Mouse (Mus musculus) liver, embryonic 14 days (tissue): Measurements from ENCODE around the gene Cilp2. TPM values are rescaled to one million over a fixed set of nuclear protein-coding genes. Genes with fewer than 3 reads are reported as not detected.

Experiments
- polyA plus RNA-seq: library from polyadenylated mRNA; depleted of rRNA; stranded (reverse); fragments of >200 nt; gene quantifications from 2 replicates; pipeline ENCODE4 v1.2.3, GENCODE M21; 2012; rRNA removed

Cilp2 gene
- 0.02 and 0.03 TPM in 2 replicates for polyA plus RNA-seq

DNA sequence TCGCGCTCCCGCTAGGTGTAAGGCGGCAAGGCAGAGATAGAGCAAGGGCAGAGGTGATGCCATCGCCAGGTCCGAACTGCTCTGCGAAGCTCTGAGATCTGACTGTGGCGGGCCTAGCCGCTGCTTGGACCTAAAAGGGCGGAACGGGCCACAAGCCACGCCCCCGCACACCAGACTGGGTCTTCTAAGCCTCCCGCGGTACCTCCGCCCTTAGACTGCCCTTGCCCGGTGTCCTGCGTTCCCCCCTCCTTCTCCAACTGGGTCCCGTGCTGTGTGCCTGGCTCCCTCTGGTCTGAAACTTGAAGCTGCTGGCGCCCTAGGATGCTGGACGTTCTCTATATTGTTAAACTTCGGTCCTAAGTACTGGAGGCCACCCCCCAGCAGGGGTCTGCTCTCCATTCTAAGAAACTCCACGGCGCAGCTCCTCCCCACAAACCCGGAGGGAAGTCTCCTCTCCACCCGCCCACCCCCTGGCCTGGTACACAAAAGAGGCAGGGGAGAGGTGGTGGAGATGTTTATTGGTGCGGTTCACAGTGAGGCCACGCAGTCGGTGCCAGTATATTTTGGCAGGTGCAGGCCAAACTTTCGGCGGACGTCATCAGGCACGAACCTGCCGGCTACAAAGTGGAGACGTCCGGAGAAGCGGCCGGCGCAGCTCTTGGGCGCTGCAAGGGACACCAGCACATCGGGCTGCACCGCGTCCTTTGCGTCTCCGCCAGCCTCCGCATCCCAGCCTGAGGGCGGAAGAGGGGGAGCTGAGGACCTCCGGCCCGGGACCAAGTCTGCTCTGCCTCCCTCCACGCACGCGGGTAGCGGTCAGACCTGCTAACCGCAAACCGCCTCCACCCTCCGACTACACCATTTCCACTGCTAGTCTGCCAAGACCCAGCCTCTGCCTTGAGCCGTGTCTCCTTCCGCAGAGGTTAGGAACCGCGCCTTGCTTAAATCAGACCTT lies at the start of gene Cilp2:
Cilp2 (minus strand) TSS at position 399 of the 955 bp plus-strand sequence.

DNA sequence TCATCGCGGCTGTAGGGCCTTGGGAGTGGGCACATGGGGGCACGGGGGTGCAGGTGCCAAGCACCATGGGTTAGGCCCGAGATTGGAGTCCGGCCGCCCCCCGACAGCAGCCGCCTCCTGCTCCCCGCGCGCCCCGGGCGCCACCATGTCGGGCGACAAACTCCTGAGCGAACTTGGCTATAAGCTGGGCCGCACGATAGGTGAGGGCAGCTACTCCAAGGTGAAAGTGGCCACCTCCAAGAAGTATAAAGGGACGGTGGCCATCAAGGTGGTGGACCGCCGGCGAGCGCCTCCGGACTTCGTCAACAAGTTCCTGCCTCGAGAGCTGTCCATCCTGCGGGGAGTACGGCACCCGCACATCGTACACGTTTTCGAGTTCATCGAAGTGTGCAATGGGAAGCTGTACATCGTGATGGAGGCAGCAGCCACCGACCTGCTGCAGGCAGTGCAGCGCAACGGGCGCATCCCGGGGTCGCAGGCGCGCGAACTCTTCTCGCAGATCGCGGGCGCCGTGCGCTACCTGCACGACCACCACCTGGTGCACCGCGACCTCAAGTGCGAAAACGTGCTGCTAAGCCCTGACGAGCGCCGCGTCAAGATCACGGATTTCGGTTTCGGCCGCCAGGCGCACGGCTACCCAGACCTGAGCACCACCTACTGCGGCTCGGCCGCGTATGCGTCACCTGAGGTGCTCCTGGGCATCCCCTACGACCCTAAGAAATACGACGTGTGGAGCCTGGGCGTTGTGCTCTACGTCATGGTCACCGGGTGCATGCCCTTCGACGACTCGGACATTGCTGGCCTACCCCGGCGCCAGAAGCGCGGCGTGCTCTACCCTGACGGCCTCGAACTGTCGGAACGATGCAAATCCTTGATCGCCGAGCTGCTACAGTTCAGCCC lies 14.9 kb upstream of the Cilp2 start, which contains the start of the genes Tssk6, Ndufa13 and Yjefn3:
Tssk6 (plus strand) TSS at position 22 of the 900 bp plus-strand sequence.
Ndufa13 (minus strand) TSS at position 396 of the 900 bp plus-strand sequence.
Yjefn3 (minus strand) TSS at position 550 of the 900 bp plus-strand sequence.

DNA sequence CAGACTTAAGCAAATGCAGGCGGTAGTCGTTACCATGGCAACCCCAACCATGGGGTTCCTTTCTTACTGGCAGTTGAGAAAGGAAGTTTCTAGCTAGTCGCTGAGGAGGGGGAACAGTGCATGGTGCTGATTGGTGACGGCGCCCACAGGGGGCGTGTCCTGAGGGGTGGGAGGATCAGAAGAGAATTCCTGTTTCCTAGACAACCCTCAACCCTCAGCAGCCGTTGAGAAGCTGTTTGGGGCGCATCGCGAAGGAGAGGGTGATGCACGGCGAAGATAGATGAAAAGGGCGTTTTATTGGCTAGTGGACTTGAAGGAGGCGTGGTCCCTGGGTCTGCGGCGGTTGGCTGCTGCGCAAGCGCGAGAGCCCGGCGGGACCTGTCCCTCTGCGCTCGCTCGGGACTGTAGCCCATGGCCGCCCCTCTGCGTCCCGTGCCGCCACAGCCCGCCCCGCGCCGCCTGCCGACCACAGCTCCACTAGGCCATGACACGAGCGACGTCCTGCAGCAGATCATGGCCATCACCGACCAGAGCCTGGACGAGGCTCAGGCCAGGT lies 55.1 kb downstream of the Cilp2 start, which contains the start of gene Pbx4:
Pbx4 (plus strand) TSS at position 194 of the 556 bp plus-strand sequence.

Other genes starting within 250 kb of the Cilp2 start
- gene Zfp964, start 233.2 kb downstream of the Cilp2 start, polyA plus RNA-seq: 0.27 and 0.35 TPM in 2 replicates
- gene Zfp869, start 177.0 kb downstream of the Cilp2 start, polyA plus RNA-seq: 5.8 and 6.5 TPM in 2 replicates
- gene Zfp963, start 137.7 kb downstream of the Cilp2 start, polyA plus RNA-seq: 1.7 and 1.8 TPM in 2 replicates
- 0.44 and 0.58 TPM in 2 replicates for gene Gm20422, start 112.8 kb downstream of the Cilp2 start, polyA plus RNA-seq
- gene Atp13a1, start 96.5 kb downstream of the Cilp2 start, polyA plus RNA-seq: 17.0 and 18.9 TPM in 2 replicates
- 6.2 and 7.1 TPM in 2 replicates for gene Zfp866, start 96.5 kb downstream of the Cilp2 start, polyA plus RNA-seq
- 5.0 and 6.7 TPM in 2 replicates for gene Gmip, start 79.0 kb downstream of the Cilp2 start, polyA plus RNA-seq
- gene Lpar2, start 65.3 kb downstream of the Cilp2 start, polyA plus RNA-seq: 0.29 and 0.47 TPM in 2 replicates
- 2.3 and 2.6 TPM in 2 replicates for gene Pbx4, start 55.2 kb downstream of the Cilp2 start, polyA plus RNA-seq
- 0.25 and 0.47 TPM in 2 replicates for gene Tssk6, start 14.5 kb upstream of the Cilp2 start, polyA plus RNA-seq
- 46.0 and 50.1 TPM in 2 replicates for gene Ndufa13, start 14.9 kb upstream of the Cilp2 start, polyA plus RNA-seq
- 0.27 and 0.41 TPM in 2 replicates for gene Yjefn3, start 15.0 kb upstream of the Cilp2 start, polyA plus RNA-seq
- 17.5 and 20.3 TPM in 2 replicates for gene Gatad2a, start 108.7 kb upstream of the Cilp2 start, polyA plus RNA-seq
- gene Mau2, start 155.0 kb upstream of the Cilp2 start, polyA plus RNA-seq: 17.2 and 19.6 TPM in 2 replicates
- gene Sugp1, start 155.1 kb upstream of the Cilp2 start, polyA plus RNA-seq: 6.5 and 7.2 TPM in 2 replicates
- 1.1 and 1.2 TPM in 2 replicates for gene Tm6sf2, start 185.2 kb upstream of the Cilp2 start, polyA plus RNA-seq
- gene Hapln4, start 195.8 kb upstream of the Cilp2 start, polyA plus RNA-seq: 0.05 TPM in 2 replicates
- gene Ncan, start 233.2 kb upstream of the Cilp2 start, polyA plus RNA-seq: 0.02 TPM in 1 of 2 replicates, not detected in the other
- 11.3 and 12.4 TPM in 2 replicates for gene Nr2c2ap, start 243.6 kb upstream of the Cilp2 start, polyA plus RNA-seq